Mouse (Mus musculus) MEL (cell line): ENCODE measurements around the gene Srsf2. TPM values are rescaled to one million over a fixed set of nuclear protein-coding genes. Genes with fewer than 3 reads are reported as not detected.

Experiments used
- DNase-seq: peaks from one replicate; pipeline ENCODE4 v3.0.0; 2011; ENCODE audit warnings: low read depth, low spot score
- H3K27ac ChIP-seq: 2 replicates; pipeline ENCODE4 v1.5.1; 2012; ENCODE audit warnings: low read depth, mild to moderate bottlenecking, control low read depth, low read length, moderate library complexity; ENCODE audit not compliant: control insufficient read depth
- H3K27me3 ChIP-seq, 2 experiments: fragments of 150-350 bp in 1 of 2; sonication (generic) in 1 of 2; 2 replicates each; pipeline ENCODE4 v1.6.1; 2012; ENCODE audit warnings: low read length in 2 of 2, mild to moderate bottlenecking in 2 of 2, improper control_type of control experiment in 1 of 2, moderate library complexity in 1 of 2; ENCODE audit not compliant: insufficient read depth in 2 of 2, control insufficient read depth in 1 of 2
- H3K36me3 ChIP-seq, 2 experiments: 2 replicates each; pipeline ENCODE4 v1.6.1; 2012 to 2014; ENCODE audit warnings: low read length in 2 of 2, improper control_type of control experiment in 1 of 2, inconsistent platforms in 1 of 2, mild to moderate bottlenecking in 1 of 2; ENCODE audit not compliant: insufficient read depth in 2 of 2, control insufficient read depth in 1 of 2
- H3K4me1 ChIP-seq, 2 experiments: fragments of 150-350 bp in 1 of 2; sonication (generic) in 1 of 2; 2 replicates each; pipeline ENCODE4 v1.6.1; 2012; ENCODE audit warnings: low read length in 2 of 2, improper control_type of control experiment in 1 of 2, mild to moderate bottlenecking in 1 of 2; ENCODE audit not compliant: insufficient read depth in 2 of 2, control insufficient read depth in 1 of 2
- H3K4me3 ChIP-seq, 2 experiments: fragments of 150-350 bp in 1 of 2; sonication (generic) in 1 of 2; 2 replicates each; pipeline ENCODE4 v1.5.1; 2012; ENCODE audit warnings: low read depth in 2 of 2, low read length in 2 of 2, mild to moderate bottlenecking in 2 of 2, moderate library complexity in 2 of 2, control low read depth in 1 of 2, improper control_type of control experiment in 1 of 2; ENCODE audit not compliant: control insufficient read depth in 1 of 2, insufficient read depth in 1 of 2
- H3K79me2 ChIP-seq: 2 replicates; pipeline ENCODE4 v1.6.1; 2012; ENCODE audit warnings: mild to moderate bottlenecking, low read length, moderate library complexity; ENCODE audit not compliant: control insufficient read depth, poor library complexity, insufficient read depth
- H3K9ac ChIP-seq: 2 replicates; pipeline ENCODE4 v1.6.1; 2012; ENCODE audit warnings: low read depth, mild to moderate bottlenecking, control low read depth, low read length, moderate library complexity; ENCODE audit not compliant: control insufficient read depth, poor library complexity, severe bottlenecking
- H3K9me3 ChIP-seq: fragments of 150-350 bp; sonication (generic); replicated peaks from 2 replicates; pipeline ENCODE4 v1.6.1; 2012; ENCODE audit warnings: mild to moderate bottlenecking, low read length, improper control_type of control experiment, moderate library complexity; ENCODE audit not compliant: insufficient read depth
- CHD1 ChIP-seq: IDR thresholded peaks from 2 replicates; pipeline ENCODE4 v1.6.1; 2012; ENCODE audit warnings: low read depth, mild to moderate bottlenecking, inconsistent platforms, low read length, improper control_type of control experiment
- CHD2 ChIP-seq: IDR thresholded peaks from 2 replicates; pipeline ENCODE4 v1.6.1; 2011; ENCODE audit warnings: low read length, improper control_type of control experiment
- ELF1 ChIP-seq: IDR thresholded peaks from 2 replicates; pipeline ENCODE4 v1.6.1; 2014; ENCODE audit warnings: low read depth, mild to moderate bottlenecking, inconsistent platforms, low read length, improper control_type of control experiment, moderate library complexity
- EP300 ChIP-seq, 2 experiments: IDR thresholded peaks; 2 replicates each; pipeline ENCODE4 v1.6.1; 2011; ENCODE audit warnings: improper control_type of control experiment in 2 of 2, low read length in 2 of 2, low read depth in 1 of 2, mild to moderate bottlenecking in 1 of 2
- GABPA ChIP-seq: IDR thresholded peaks from 2 replicates; pipeline ENCODE4 v1.6.1; 2012; ENCODE audit warnings: low read depth, mild to moderate bottlenecking, inconsistent platforms, low read length, improper control_type of control experiment, moderate library complexity
- HCFC1 ChIP-seq: IDR thresholded peaks from 2 replicates; pipeline ENCODE4 v1.6.1; 2012; ENCODE audit warnings: low read depth, mild to moderate bottlenecking, inconsistent platforms, low read length, improper control_type of control experiment, moderate library complexity
- KAT2A ChIP-seq: conservative IDR thresholded peaks from 2 replicates; pipeline ENCODE4 v1.6.1; 2012; ENCODE audit warnings: low read depth, low read length, improper control_type of control experiment, inconsistent platforms
- MAFK ChIP-seq: IDR thresholded peaks from 2 replicates; pipeline ENCODE4 v1.6.1; 2011; ENCODE audit warnings: low read depth, mild to moderate bottlenecking, low read length, improper control_type of control experiment, borderline replicate concordance
- MAX ChIP-seq: IDR thresholded peaks from 2 replicates; pipeline ENCODE4 v1.6.1; 2011; ENCODE audit warnings: low read length, improper control_type of control experiment
- MEF2A ChIP-seq: IDR thresholded peaks from 2 replicates; pipeline ENCODE4 v1.6.1; 2014; ENCODE audit warnings: low read depth, mild to moderate bottlenecking, inconsistent platforms, low read length, improper control_type of control experiment; ENCODE audit not compliant: poor library complexity, insufficient replicate concordance, severe bottlenecking; ENCODE audit errors: extremely low read depth
- MXI1 ChIP-seq: IDR thresholded peaks from 2 replicates; pipeline ENCODE4 v1.6.1; 2011; ENCODE audit warnings: mild to moderate bottlenecking, low read depth, low read length, improper control_type of control experiment
- NRF1 ChIP-seq: IDR thresholded peaks from 2 replicates; pipeline ENCODE4 v1.6.1; 2014; ENCODE audit warnings: low read depth, mild to moderate bottlenecking, inconsistent platforms, low read length, improper control_type of control experiment, moderate library complexity; ENCODE audit not compliant: poor library complexity, insufficient read depth, severe bottlenecking
- POLR2AphosphoS2 ChIP-seq: IDR thresholded peaks from 2 replicates; pipeline ENCODE4 v1.6.1; 2011; ENCODE audit warnings: low read length, improper control_type of control experiment
- POLR2AphosphoS5 ChIP-seq: IDR thresholded peaks from 2 replicates; pipeline ENCODE4 v1.6.1; 2012; ENCODE audit warnings: low read depth, borderline replicate concordance, mild to moderate bottlenecking, inconsistent platforms, low read length, moderate library complexity, mixed read lengths
- SMC3 ChIP-seq: IDR thresholded peaks from 2 replicates; pipeline ENCODE4 v1.6.1; 2011; ENCODE audit warnings: low read depth, low read length, improper control_type of control experiment
- TBP ChIP-seq: IDR thresholded peaks from 2 replicates; pipeline ENCODE4 v1.8.0; 2011; ENCODE audit warnings: low read depth, low read length, improper control_type of control experiment
- TCF12 ChIP-seq: IDR thresholded peaks from 2 replicates; pipeline ENCODE4 v1.6.1; 2014; ENCODE audit warnings: low read depth, mild to moderate bottlenecking, inconsistent platforms, low read length, improper control_type of control experiment, moderate library complexity
- UBTF ChIP-seq: IDR thresholded peaks from 2 replicates; pipeline ENCODE4 v1.6.1; 2012; ENCODE audit warnings: low read depth, mild to moderate bottlenecking, inconsistent platforms, low read length, improper control_type of control experiment, moderate library complexity, borderline replicate concordance; ENCODE audit not compliant: insufficient read depth
- USF1 ChIP-seq: IDR thresholded peaks from 2 replicates; pipeline ENCODE4 v1.6.1; 2014; ENCODE audit warnings: low read depth, mild to moderate bottlenecking, inconsistent platforms, low read length, improper control_type of control experiment, moderate library complexity
- USF2 ChIP-seq, 2 experiments: IDR thresholded peaks; 2 replicates each; pipeline ENCODE4 v1.6.1; 2011 to 2012; ENCODE audit warnings: improper control_type of control experiment in 2 of 2, low read length in 2 of 2, borderline replicate concordance in 1 of 2, inconsistent platforms in 1 of 2, low read depth in 1 of 2, mild to moderate bottlenecking in 1 of 2; ENCODE audit not compliant: insufficient read depth in 1 of 2
- ZKSCAN1 ChIP-seq: IDR thresholded peaks from 2 replicates; pipeline ENCODE4 v1.6.1; 2012; ENCODE audit warnings: low read depth, mild to moderate bottlenecking, inconsistent platforms, low read length, improper control_type of control experiment, moderate library complexity
- polyA plus RNA-seq, 2 experiments: library from polyadenylated mRNA; stranded (reverse) in 1 of 2; unstranded in 1 of 2; fragments of >175 nt in 1 of 2; fragments of >200 nt in 1 of 2; gene quantifications; 2 replicates each; pipeline versions ENCODE4 v1.2.1 to v1.2.4; 2012; ENCODE audit warnings: low replicate concordance in 2 of 2, low read depth in 1 of 2; ENCODE audit not compliant: insufficient read length in 2 of 2, insufficient read depth in 1 of 2, missing spikeins in 1 of 2
- total RNA-seq: library from RNA; depleted of rRNA; stranded (reverse); fragments of 300-350 nt; gene quantifications from 2 replicates; pipeline ENCODE4 v1.2.3, GENCODE M21; 2012

Gene Srsf2
- total and polyA plus RNA-seq, 3 experiments = 257 to 1,128 (median 453) TPM

DNA sequence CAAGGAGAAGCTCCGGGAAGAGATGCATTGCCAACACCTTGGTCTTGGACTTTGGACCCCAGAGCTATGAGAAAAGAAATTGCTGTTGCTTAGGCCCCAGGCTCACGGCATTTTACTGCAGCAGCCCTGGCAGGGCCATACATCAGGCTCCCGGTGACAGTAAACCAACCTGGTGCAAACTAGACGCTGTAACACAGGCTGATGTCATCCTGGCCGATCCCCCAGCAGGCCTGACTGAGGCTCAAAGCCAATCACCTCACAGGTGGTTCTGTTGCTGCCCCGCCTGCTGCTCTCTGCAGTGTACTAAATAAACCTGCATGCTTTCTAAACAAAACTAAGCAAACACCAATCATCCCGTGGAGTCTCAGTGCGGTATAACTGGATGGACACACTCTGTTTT, 34.2 kb downstream of the Srsf2 start:
- H3K9ac ChIP-seq = no peak overlapping the region
- H3K9me3 ChIP-seq = no peaks in the 10 kb centered on the region
- H3K79me2 ChIP-seq = no peaks in the 10 kb centered on the region
- H3K27ac ChIP-seq = no peak overlapping the region
- no peak for DNase-seq
- H3K4me1 ChIP-seq = no peaks in the 10 kb centered on the region
- no peak overlapping the region for H3K4me3 ChIP-seq
- no peak for TF ChIP-seq MXI1
- TF ChIP-seq CHD1 = no peak
- no peak for TF ChIP-seq UBTF
- no peak for TF ChIP-seq USF2 (IDR thresholded peaks at IDR 0.05; ENCODE audit: borderline replicate concordance in 1 of 2, insufficient read depth in 1 of 2, low read depth in 1 of 2, low read length in 2 of 2)
- TF ChIP-seq MAFK = no peak
- no peak for TF ChIP-seq GABPA
- TF ChIP-seq MAX = no peak
- TF ChIP-seq TBP = no peak
- no peak for TF ChIP-seq POLR2AphosphoS5
- TF ChIP-seq, all 39 proteins: peak for 0
- Histone ChIP-seq H3K36me3 (no peaks in the 10 kb centered on the region), H3K27me3 (no peaks in the 10 kb centered on the region; a peak in 2 of 4 replicates)

DNA sequence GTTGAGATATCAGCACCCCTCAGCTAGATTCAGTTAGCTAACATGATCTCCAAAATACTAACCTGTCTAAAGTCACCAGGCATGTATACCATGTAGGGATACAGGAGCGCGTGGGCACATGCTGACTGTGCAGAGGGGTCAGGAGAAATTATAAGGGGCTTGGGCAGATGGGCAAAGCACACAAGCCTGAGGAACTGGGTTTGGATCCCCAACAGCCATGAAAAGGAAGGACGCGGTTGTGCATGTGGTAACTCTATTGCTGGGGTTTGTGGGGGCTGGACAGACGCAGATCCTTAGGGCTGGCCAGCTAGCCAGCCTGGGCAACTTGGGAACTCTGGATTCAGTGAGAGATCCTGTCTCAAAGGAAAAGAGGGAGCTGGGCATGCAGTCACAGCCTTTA, 35.3 kb downstream of the Srsf2 start:
- Histone ChIP-seq H3K79me2 (no peaks in the 10 kb centered on the region), H3K9ac (no peak overlapping the region)

DNA sequence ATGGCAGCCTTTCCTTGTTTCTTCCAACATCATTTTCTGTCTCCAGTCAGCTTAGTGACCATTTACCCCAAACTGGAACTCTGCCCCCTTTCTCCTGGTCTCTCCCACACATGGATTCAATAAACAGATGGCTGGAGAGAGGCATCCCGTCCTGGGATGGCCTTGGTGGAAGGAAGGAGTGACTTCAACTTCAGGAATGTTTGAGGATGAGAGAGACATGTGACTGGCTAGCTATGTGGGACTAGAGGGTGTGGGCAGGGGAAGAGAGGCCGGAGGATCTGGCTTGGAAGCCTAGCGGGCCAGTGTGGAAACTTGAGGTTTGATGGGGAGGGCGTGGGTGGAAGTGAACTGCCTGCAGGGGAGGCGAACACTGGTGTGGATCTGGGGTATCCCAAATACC, 36.1 kb downstream of the Srsf2 start:
- DNase-seq = no peak

More for the DNA sequence above, 35.3 kb downstream of the Srsf2 start:
- H3K27ac ChIP-seq = no peak overlapping the region
- H3K27me3 ChIP-seq = no peaks in the 10 kb centered on the region; a peak in 1 of 4 replicates
- no peaks in the 10 kb centered on the region for H3K9me3 ChIP-seq
- no peak for TF ChIP-seq KAT2A
- no peak for TF ChIP-seq ELF1
- TF ChIP-seq POLR2AphosphoS2 = no peak
- TF ChIP-seq SMC3 = no peak
- no peak for TF ChIP-seq CHD2
- TF ChIP-seq MAX = no peak
- no peak for TF ChIP-seq EP300 (IDR thresholded peaks at IDR 0.05; ENCODE audit: low read depth in 1 of 2, low read length in 2 of 2)
- no peak for TF ChIP-seq USF2 (IDR thresholded peaks at IDR 0.05; ENCODE audit: borderline replicate concordance in 1 of 2, insufficient read depth in 1 of 2, low read depth in 1 of 2, low read length in 2 of 2)
- TF ChIP-seq NRF1 = no peak
- no peak for TF ChIP-seq TCF12
- TF ChIP-seq, all 39 proteins: peak for 0
- Histone ChIP-seq H3K4me3 (no peak overlapping the region), H3K36me3 (no peaks in the 10 kb centered on the region), H3K4me1 (no peaks in the 10 kb centered on the region)
- no peak for DNase-seq

More for the DNA sequence above, 36.1 kb downstream of the Srsf2 start:
- no peak overlapping the region for H3K9ac ChIP-seq
- H3K36me3 ChIP-seq = no peaks in the 10 kb centered on the region
- no peak overlapping the region for H3K27ac ChIP-seq
- no peak overlapping the region for H3K4me3 ChIP-seq
- H3K27me3 ChIP-seq = no peaks in the 10 kb centered on the region
- no peaks in the 10 kb centered on the region for H3K79me2 ChIP-seq
- TF ChIP-seq MEF2A (no peak), GABPA (no peak), SMC3 (no peak), HCFC1 (no peak), ZKSCAN1 (no peak), MAFK (no peak), TCF12 (no peak), USF1 (no peak), KAT2A (no peak)
- H3K4me1 ChIP-seq = no peaks in the 10 kb centered on the region
- no peaks in the 10 kb centered on the region for H3K9me3 ChIP-seq
